17 mouse cellular contexts compared by ENCODE assay signal in the genomic region with DNA sequence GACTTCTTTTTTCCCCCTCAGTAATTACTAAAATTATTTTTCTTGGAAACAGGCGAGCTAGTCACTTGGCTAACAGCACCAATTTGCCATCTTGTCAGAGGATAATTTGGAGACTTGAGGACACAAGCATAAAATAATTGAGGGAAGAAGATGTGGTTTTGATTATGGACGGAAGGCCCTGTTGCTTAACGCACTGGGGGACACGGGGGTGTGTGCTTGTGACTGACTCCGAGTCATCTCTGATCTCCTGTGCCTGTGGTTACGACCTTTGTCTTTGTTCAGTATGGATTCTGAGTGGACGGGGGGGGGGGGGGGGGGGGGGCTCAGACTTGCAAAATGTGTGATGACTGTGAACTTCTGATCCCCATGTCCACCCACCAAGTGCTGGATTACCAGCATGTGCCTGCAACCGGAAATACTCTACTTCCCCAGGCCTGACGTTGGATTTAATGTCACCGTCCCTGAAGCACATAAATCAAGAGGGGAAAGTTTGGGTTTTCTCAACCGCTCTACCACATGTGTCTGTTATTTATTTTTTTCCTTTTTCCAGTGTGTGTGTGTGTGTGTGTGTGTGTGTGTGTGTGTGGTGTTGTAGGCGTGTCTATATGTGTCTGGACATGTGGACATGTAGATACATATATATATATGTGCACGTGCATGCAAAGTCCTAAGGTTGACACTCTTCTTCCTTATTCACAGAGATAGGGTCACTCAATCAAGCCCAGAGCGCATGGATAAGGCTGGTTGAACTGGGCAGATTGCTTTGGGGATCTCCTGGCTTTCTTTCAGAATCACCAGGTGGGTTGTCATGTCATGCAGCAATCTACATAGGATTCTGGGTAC.
DNase-seq lines count a peak whose midpoint lies in the region; ATAC-seq lines count a peak whose summit lies in the region.
"Had no signal": no experiment of that assay in that cellular context is flagged by ENCODE, and none has a peak within 500 bp of the region (broad histone marks: within the 10 kb centered on the region; RNA-seq: fewer than 3 reads in every experiment).

No protein-coding gene starts in this region.

- H3K9me3 ChIP-seq in midbrain, embryonic 15.5 days, result no peaks in the 10 kb centered on the region
- H3K9me3 ChIP-seq: embryonic facial prominence, embryonic 12.5 days; intestine, embryonic 15.5 days; limb, embryonic 13.5 days; neural tube, embryonic 12.5 days had no signal

- H3K36me3 ChIP-seq in midbrain, embryonic 15.5 days (replicated peaks), result peaks cover 30% of the 10 kb centered on the region; the same call in 1 of the 2 replicates
- H3K36me3 ChIP-seq: intestine, embryonic 15.5 days had no signal

- no peak overlapping the region for H3K27ac ChIP-seq in midbrain, embryonic 15.5 days
- H3K27ac ChIP-seq: embryonic facial prominence, embryonic 12.5 days; hindbrain, embryonic 14.5 days; intestine, embryonic 15.5 days; limb, embryonic 13.5 days; neural tube, embryonic 12.5 days had no signal

- H3K4me3 ChIP-seq in midbrain, embryonic 15.5 days, result no peak overlapping the region
- H3K4me3 ChIP-seq: embryonic facial prominence, embryonic 12.5 days; intestine, embryonic 15.5 days; limb, embryonic 13.5 days; neural tube, embryonic 12.5 days had no signal

- no peak overlapping the region for H3K4me2 ChIP-seq in midbrain, embryonic 15.5 days
- H3K4me2 ChIP-seq: embryonic facial prominence, embryonic 12.5 days; hindbrain, embryonic 14.5 days; intestine, embryonic 15.5 days; limb, embryonic 13.5 days; neural tube, embryonic 12.5 days had no signal

- no peak overlapping the region for H3K9ac ChIP-seq in midbrain, embryonic 15.5 days
- H3K9ac ChIP-seq: embryonic facial prominence, embryonic 12.5 days; hindbrain, embryonic 14.5 days; intestine, embryonic 15.5 days; limb, embryonic 13.5 days; neural tube, embryonic 12.5 days had no signal

- H3K4me1 ChIP-seq in midbrain, embryonic 15.5 days, result no peaks in the 10 kb centered on the region
- H3K4me1 ChIP-seq: intestine, embryonic 15.5 days; neural tube, embryonic 12.5 days had no signal

- peak; percentile 71 for ATAC-seq in megakaryocyte, adult 5-6 weeks (ENCODE audit: poor library complexity, severe bottlenecking)
- no peak for ATAC-seq in midbrain, embryonic 15.5 days (replicated peaks)
- ATAC-seq in megakaryocyte-erythroid progenitor cell, adult 5-6 weeks (replicated peaks; ENCODE audit: low FRiP score, low TSS enrichment, poor library complexity, severe bottlenecking), result no peak
- ATAC-seq: intestine, embryonic 15.5 days; midbrain, embryonic 16.5 days had no signal

- DNase-seq in 416B (ENCODE audit: low read depth), result peak; percentile 85
- DNase-seq in CD4-positive, CD25-positive, alpha-beta regulatory T cell, adult 2 months (ENCODE audit: low read depth, low spot score), result peak; percentile 18
- DNase-seq in adipocyte (ENCODE audit: low spot score), result peak; percentile 29
- DNase-seq in frontal cortex, postnatal 25 days (ENCODE audit: low spot score in 2 of 2), result no peak
- DNase-seq: adrenal gland, adult 2 months; cerebellum, postnatal 25 days; gastrocnemius, postnatal 14 days; right cerebral cortex, postnatal 14 days had no signal

- no peaks in the 10 kb centered on the region for H3K27me3 ChIP-seq in midbrain, embryonic 15.5 days (replicated peaks)
- H3K27me3 ChIP-seq: embryonic facial prominence, embryonic 12.5 days; intestine, embryonic 15.5 days; limb, embryonic 13.5 days; neural tube, embryonic 12.5 days had no signal

- 79% methylated on average over 14 of the region's 14 CpGs for WGBS in midbrain, embryonic 15.5 days

Comparison
In these comparisons a context has a peak if more than half of its experiments do, and no peak if none do; other contexts are left out.
1. DNase-seq: peak in 416B (single experiment), CD4-positive, CD25-positive, alpha-beta regulatory T cell, adult 2 months (single experiment) and adipocyte (single experiment); none in frontal cortex, postnatal 25 days (0 of 2).